Mouse (Mus musculus) cerebellum, adult 11-12 months (tissue): ENCODE measurements around the gene Amigo2.

Experiments
- DNase-seq: peaks from one replicate; pipeline ENCODE4 v3.0.0; 2022

Amigo2 gene

GRCm38 (mm10) chr15:97246911-97247790 is at the start of gene Amigo2, which contains the start of gene Pced1b:
Gene Amigo2 (minus strand): TSS chr15:97247287.
Gene Pced1b (plus strand): TSS chr15:97247107.
- DNase-seq, result peak; percentile 6

- DNase-seq, result no peak
Observed at GRCm38 (mm10) chr15:97291291-97292050, 44.4 kb upstream of the Amigo2 start.

- DNase-seq, result no peak
Observed at GRCm38 (mm10) chr15:97290351-97290750, 43.3 kb upstream of the Amigo2 start.

- no peak for DNase-seq
Observed at GRCm38 (mm10) chr15:97289176-97289575, 42.1 kb upstream of the Amigo2 start.

- DNase-seq, result no peak
Observed at GRCm38 (mm10) chr15:97288690-97289089, 41.6 kb upstream of the Amigo2 start.

- no peak for DNase-seq
Observed at GRCm38 (mm10) chr15:97287436-97288143, 40.5 kb upstream of the Amigo2 start.

GRCm38 (mm10) chr15:97286731-97287130 is 39.6 kb upstream of the Amigo2 start:
- DNase-seq, result no peak

- DNase-seq, result no peak
Observed at GRCm38 (mm10) chr15:97285665-97286212, 38.7 kb upstream of the Amigo2 start.

- DNase-seq, result no peak
Observed at GRCm38 (mm10) chr15:97284201-97284600, 37.1 kb upstream of the Amigo2 start.

GRCm38 (mm10) chr15:97282572-97282881 is 35.4 kb upstream of the Amigo2 start:
- no peak for DNase-seq

GRCm38 (mm10) chr15:97281712-97282571 is 34.9 kb upstream of the Amigo2 start:
- no peak for DNase-seq

- no peak for DNase-seq
Observed at GRCm38 (mm10) chr15:97280776-97281175, 33.7 kb upstream of the Amigo2 start.

GRCm38 (mm10) chr15:97280131-97280530 is 33.0 kb upstream of the Amigo2 start:
- DNase-seq, result no peak

GRCm38 (mm10) chr15:97278340-97278948 is 31.4 kb upstream of the Amigo2 start:
- DNase-seq, result no peak

- no peak for DNase-seq
Observed at GRCm38 (mm10) chr15:97277328-97277727, 30.2 kb upstream of the Amigo2 start.

- DNase-seq, result no peak
Observed at GRCm38 (mm10) chr15:97276660-97277153, 29.6 kb upstream of the Amigo2 start.

GRCm38 (mm10) chr15:97275626-97276395 is 28.7 kb upstream of the Amigo2 start:
- no peak for DNase-seq

- no peak for DNase-seq
Observed at GRCm38 (mm10) chr15:97272831-97273230, 25.7 kb upstream of the Amigo2 start.

GRCm38 (mm10) chr15:97271985-97272697 is 25.1 kb upstream of the Amigo2 start:
- DNase-seq, result peak; percentile 2
